Mouse (Mus musculus): ENCODE data around the gene Rnf34. TPM values are rescaled to one million over a fixed set of nuclear protein-coding genes. Genes with fewer than 3 reads are reported as not detected.

Rnf34 gene
- total RNA-seq (2023): 10 to 100 TPM; 22.0 to 28.7 TPM

DNA sequence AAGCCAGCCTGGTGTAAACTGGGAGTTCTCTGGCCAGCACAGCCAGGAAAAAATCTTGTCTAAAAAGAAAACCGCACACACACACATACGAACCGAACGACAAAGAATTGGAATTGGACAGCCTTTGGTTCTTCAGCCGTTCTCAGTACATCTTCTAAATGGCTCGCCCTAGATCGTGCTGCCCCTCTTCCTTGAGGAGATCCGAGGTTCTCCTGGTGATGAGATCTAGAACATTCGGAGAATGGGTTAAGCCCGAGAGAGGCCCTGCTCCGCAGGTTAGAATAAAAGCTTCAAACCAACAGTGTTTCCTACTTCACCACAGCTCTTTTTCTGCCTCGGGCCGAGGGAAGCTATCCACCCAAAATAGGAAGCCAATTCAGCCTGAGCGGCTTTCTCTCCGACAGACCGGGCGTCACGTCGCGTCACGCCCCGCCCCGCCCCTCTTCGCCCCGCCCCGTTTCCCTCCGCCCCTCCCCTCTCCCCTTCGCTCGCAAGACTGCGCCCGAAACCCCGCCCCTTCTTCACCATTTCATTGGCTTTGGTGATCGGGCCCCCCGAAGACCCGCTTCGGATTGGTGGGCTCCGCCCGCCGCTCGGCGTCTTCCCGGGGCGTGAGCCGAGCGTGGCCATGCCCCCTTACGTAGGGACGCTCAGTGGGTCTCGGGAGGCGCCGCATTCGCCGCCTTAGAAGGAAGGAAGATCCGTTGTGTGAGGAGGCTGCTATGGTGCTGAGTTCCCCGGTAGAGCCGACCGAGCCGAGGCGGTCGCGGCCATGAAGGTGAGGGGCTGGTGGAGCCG lies at the start of gene Rnf34:
Gene Rnf34, plus strand, starts transcription at position 528 of the 798 bp plus-strand sequence.

DNA sequence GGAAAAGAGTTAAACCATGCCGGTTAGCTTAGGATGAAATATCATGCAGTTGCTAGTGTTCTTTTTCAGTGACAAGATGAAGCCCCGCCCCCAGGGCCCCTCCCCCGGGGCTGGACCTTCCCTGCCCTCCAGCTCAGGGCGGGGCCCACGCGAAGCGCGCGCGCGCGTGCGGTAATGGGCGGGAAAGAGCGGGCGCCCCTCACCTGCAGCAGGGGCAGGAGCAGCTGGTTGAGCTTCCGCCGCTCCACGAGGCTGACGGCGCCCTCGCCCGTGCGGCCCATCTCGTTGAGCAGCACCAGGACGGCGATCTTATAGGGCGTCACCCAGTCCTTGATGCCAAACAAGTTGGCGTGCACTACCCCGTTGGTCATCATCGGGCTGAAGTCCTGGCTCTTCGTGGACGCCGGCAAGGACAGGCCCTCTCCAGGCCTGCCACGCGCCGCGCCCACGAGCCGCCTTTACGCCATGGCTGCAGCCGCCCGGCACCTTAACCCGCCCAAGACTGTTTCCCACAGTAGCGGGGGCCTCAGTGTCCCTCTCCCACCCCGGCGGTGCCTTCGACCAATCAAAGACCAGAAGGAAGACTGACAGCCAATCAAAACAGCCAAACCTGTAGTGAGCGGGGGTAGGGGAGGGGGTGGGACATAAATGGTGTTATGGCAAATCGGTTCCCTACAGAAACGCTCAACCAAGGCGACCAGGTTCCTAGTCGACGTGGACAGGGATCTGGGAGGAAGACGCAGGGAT lies 28.9 kb upstream of the Rnf34 start, which contains the start of gene Anapc5:
Gene Anapc5, minus strand, starts transcription at position 563 of the 747 bp plus-strand sequence.

Other genes with a start within 250 kb of the Rnf34 start
- gene Ift81, start 235.5 kb upstream of the Rnf34 start, total RNA-seq (2023): 1 to 10 TPM; 1.4 to 1.6 TPM
- 10 to 100 TPM; 54.0 to 64.5 TPM for gene P2rx7, start 206.1 kb upstream of the Rnf34 start, total RNA-seq (2023)
- 100 to 1,000 TPM; 103 to 115 TPM for gene P2rx4, start 142.5 kb upstream of the Rnf34 start, total RNA-seq (2023)
- gene Camkk2, start 70.6 kb upstream of the Rnf34 start, total RNA-seq (2023): 100 to 1,000 TPM; 222 to 226 TPM
- gene Anapc5, start 28.7 kb upstream of the Rnf34 start, total RNA-seq (2023): 100 to 1,000 TPM in 1 of 2 experiments, 10 to 100 TPM in 1; 95.1 to 112 TPM
- 10 to 100 TPM; 37.1 to 40.2 TPM for gene Kdm2b, start 139.8 kb downstream of the Rnf34 start, total RNA-seq (2023)
- 10 to 100 TPM; 54.3 to 63.3 TPM for gene Orai1, start 165.0 kb downstream of the Rnf34 start, total RNA-seq (2023)
- gene Morn3, start 197.0 kb downstream of the Rnf34 start, total RNA-seq (2023): not detected
- 1 to 10 TPM; 3.9 to 4.1 TPM for gene Tmem120b, start 218.4 kb downstream of the Rnf34 start, total RNA-seq (2023)

Measured in monocyte, adult 59 days (primary cell).